Mouse (Mus musculus): ENCODE results near the gene Ctnnal1.

Ctnnal1 gene

GRCm38 (mm10) chr4:56861551-56861950 is 3.4 kb downstream of the Ctnnal1 start:
- no peak for DNase-seq (ENCODE audit: low spot score in 2 of 2)

GRCm38 (mm10) chr4:56858733-56859132 is 6.3 kb downstream of the Ctnnal1 start:
- DNase-seq (ENCODE audit: low spot score in 2 of 2), result no peak

GRCm38 (mm10) chr4:56856371-56856949 is 8.5 kb downstream of the Ctnnal1 start:
- no peak for DNase-seq (ENCODE audit: low spot score in 2 of 2)

GRCm38 (mm10) chr4:56855935-56856334 is 9.1 kb downstream of the Ctnnal1 start:
- no peak for DNase-seq (ENCODE audit: low spot score in 2 of 2)

GRCm38 (mm10) chr4:56850724-56851123 is 14.3 kb downstream of the Ctnnal1 start:
- no peak for DNase-seq (ENCODE audit: low spot score in 2 of 2)

GRCm38 (mm10) chr4:56848044-56848443 is 16.9 kb downstream of the Ctnnal1 start:
- no peak for DNase-seq (ENCODE audit: low spot score in 2 of 2)

- no peak for DNase-seq (ENCODE audit: low spot score in 2 of 2)
Measured at GRCm38 (mm10) chr4:56847400-56847799, 17.6 kb downstream of the Ctnnal1 start.

- no peak for DNase-seq (ENCODE audit: low spot score in 2 of 2)
Measured at GRCm38 (mm10) chr4:56845896-56846533, 19.0 kb downstream of the Ctnnal1 start.

- DNase-seq (ENCODE audit: low spot score in 2 of 2), result no peak
Measured at GRCm38 (mm10) chr4:56844911-56845310, 20.1 kb downstream of the Ctnnal1 start.

GRCm38 (mm10) chr4:56843963-56844362 is 21.0 kb downstream of the Ctnnal1 start:
- DNase-seq (ENCODE audit: low spot score in 2 of 2), result no peak

GRCm38 (mm10) chr4:56842501-56842900 is 22.5 kb downstream of the Ctnnal1 start:
- DNase-seq (ENCODE audit: low spot score in 2 of 2), result no peak

GRCm38 (mm10) chr4:56840297-56840696 is 24.7 kb downstream of the Ctnnal1 start:
- DNase-seq (ENCODE audit: low spot score in 2 of 2), result no peak

- no peak for DNase-seq (ENCODE audit: low spot score in 2 of 2)
Measured at GRCm38 (mm10) chr4:56837661-56838060, 27.3 kb downstream of the Ctnnal1 start.

GRCm38 (mm10) chr4:56831998-56832397 is 33.0 kb downstream of the Ctnnal1 start:
- DNase-seq (ENCODE audit: low spot score in 2 of 2), result no peak

GRCm38 (mm10) chr4:56831013-56831609 is 33.9 kb downstream of the Ctnnal1 start:
- no peak for DNase-seq (ENCODE audit: low spot score in 2 of 2)

- peak; percentile 47 to 50 for DNase-seq (ENCODE audit: low spot score in 2 of 2)
Measured at GRCm38 (mm10) chr4:56829511-56829921, 35.5 kb downstream of the Ctnnal1 start.

- no peak for DNase-seq (ENCODE audit: low spot score in 2 of 2)
Measured at GRCm38 (mm10) chr4:56828932-56829331, 36.1 kb downstream of the Ctnnal1 start.

GRCm38 (mm10) chr4:56824231-56824630 is 40.8 kb downstream of the Ctnnal1 start:
- no peak for DNase-seq (ENCODE audit: low spot score in 2 of 2)

GRCm38 (mm10) chr4:56820017-56820550 is 44.9 kb downstream of the Ctnnal1 start:
- no peak for DNase-seq (ENCODE audit: low spot score in 2 of 2)

- no peak for DNase-seq (ENCODE audit: low spot score in 2 of 2)
Measured at GRCm38 (mm10) chr4:56815131-56815530, 49.9 kb downstream of the Ctnnal1 start.

GRCm38 (mm10) chr4:56812096-56812495 is 52.9 kb downstream of the Ctnnal1 start:
- no peak for DNase-seq (ENCODE audit: low spot score in 2 of 2)

GRCm38 (mm10) chr4:56811642-56812041 is 53.3 kb downstream of the Ctnnal1 start:
- no peak for DNase-seq (ENCODE audit: low spot score in 2 of 2)

- no peak for DNase-seq (ENCODE audit: low spot score in 2 of 2)
Measured at GRCm38 (mm10) chr4:56809050-56809449, 55.9 kb downstream of the Ctnnal1 start.

Data from right cerebral cortex, postnatal 10 days (tissue).